Mouse (Mus musculus) neural tube, postnatal 0 days (tissue): ENCODE measurements around the gene Gm21943. TPM values are rescaled to one million over a fixed set of nuclear protein-coding genes. Genes with fewer than 3 reads are reported as not detected.

Experiments used
- polyA plus RNA-seq: library from polyadenylated mRNA; unstranded; fragments of >200 nt; fragmentation: Nextera tagmentation; extraction: Ambion mirVana; gene quantifications from 2 replicates; pipeline ENCODE4 v1.2.1, GENCODE M21; 2015

Gm21943 gene
- not detected in 2 replicates for polyA plus RNA-seq

GRCm38 (mm10) chrY:57533644-57534043 is at the start of gene Gm21943:
TSS of gene Gm21943 (minus strand) at chrY:57533744.

Other genes with a start within 250 kb of the Gm21943 start
- not detected in 2 replicates for gene Gm28961, start 172.0 kb upstream of the Gm21943 start, polyA plus RNA-seq